Comparison of ENCODE assay signal across 31 mouse cellular contexts in genomic region chr19:6619546-6619945, GRCm38 (mm10).
A peak's percentile ranks its signal among the peaks of the same experiment; 100 is the strongest.
DNase-seq lines count a peak whose midpoint lies in the region; ATAC-seq and TF ChIP-seq lines count a peak whose summit lies in the region.
"Had no signal": no experiment of that assay in that cellular context is flagged by ENCODE, and none has a peak within 500 bp of the region (broad histone marks: within the 10 kb centered on the region; RNA-seq: fewer than 3 reads in every experiment).

No protein-coding gene starts in this region.

- no peak for TF ChIP-seq POLR2A in thymus, adult 2 months (IDR thresholded peaks at IDR 0.05; ENCODE audit: control insufficient read depth, extremely low read depth, insufficient read depth, low read length, poor library complexity)

- no peak for ATAC-seq in cerebellum, adult (ENCODE audit: insufficient number of reproducible peaks, low FRiP score, low TSS enrichment)
- ATAC-seq: forebrain, embryonic 13.5 days; hindbrain, postnatal 0 days; intestine, embryonic 15.5 days; lung, postnatal 0 days had no signal

- 88% methylated on average over 6 of the region's 6 CpGs for WGBS in thymus, adult 2 months

- no peak for TF ChIP-seq CTCF in thymus, adult 2 months (IDR thresholded peaks at IDR 0.05; ENCODE audit: borderline replicate concordance, control insufficient read depth, extremely low read depth, insufficient read depth, low read length, poor library complexity)

- no peak overlapping the region for H3K27ac ChIP-seq in thymus, adult 2 months (ENCODE audit: control insufficient read depth, insufficient read depth, low read length)
- H3K27ac ChIP-seq: embryonic facial prominence, embryonic 10.5 days; embryonic facial prominence, embryonic 15.5 days; forebrain, embryonic 13.5 days; heart, embryonic 10.5 days; hindbrain, embryonic 12.5 days; hindbrain, postnatal 0 days; intestine, embryonic 15.5 days; limb, embryonic 10.5 days; limb, embryonic 15.5 days; liver, embryonic 13.5 days; stomach, postnatal 0 days had no signal

- H3K36me3 ChIP-seq in thymus, adult 2 months (ENCODE audit: control insufficient read depth, insufficient read depth, low read length): no peaks in the 10 kb centered on the region
- H3K36me3 ChIP-seq: embryonic facial prominence, embryonic 10.5 days; embryonic facial prominence, embryonic 15.5 days; heart, embryonic 10.5 days; hindbrain, embryonic 12.5 days; intestine, embryonic 15.5 days; limb, embryonic 10.5 days; limb, embryonic 15.5 days; liver, embryonic 13.5 days had no signal

- H3K4me3 ChIP-seq in thymus, adult 2 months (ENCODE audit: control insufficient read depth, insufficient read depth, low read length): no peak overlapping the region
- H3K4me3 ChIP-seq: embryonic facial prominence, embryonic 10.5 days; embryonic facial prominence, embryonic 15.5 days; forebrain, embryonic 13.5 days; heart, embryonic 10.5 days; hindbrain, embryonic 12.5 days; intestine, embryonic 15.5 days; limb, embryonic 10.5 days; limb, embryonic 15.5 days; liver, embryonic 13.5 days had no signal

- DNase-seq in cerebellum, adult 11 months: peak; percentile 31
- DNase-seq in cerebellum, adult 18-20 months: peak; percentile 51 to 55
- peak; percentile 77 to 79 for DNase-seq in cerebellum, postnatal 10 days
- DNase-seq in retina, postnatal 7 days (ENCODE audit: low read depth, low spot score): peak; percentile 30
- no peak for DNase-seq in lung, postnatal 4 days
- no peak for DNase-seq in thymus, adult 2 months
- DNase-seq: adrenal gland, adult 8-10 months; gastrocnemius, postnatal 14 days; heart, adult 11 months; heart, postnatal 36 days; kidney, adult 8-10 months; kidney, postnatal 10 days; layer of hippocampus, postnatal 36 days; liver, embryonic 13.5 days; lung, adult 18-20 months; midbrain, embryonic 14.5 days; right cerebral cortex, postnatal 4 days; thymus, adult 18-20 months; thymus, postnatal 4 days had no signal

- H3K4me1 ChIP-seq in thymus, adult 2 months (replicated peaks; ENCODE audit: control insufficient read depth, insufficient read depth, low read length): no peaks in the 10 kb centered on the region
- H3K4me1 ChIP-seq: embryonic facial prominence, embryonic 15.5 days; forebrain, embryonic 13.5 days; heart, embryonic 10.5 days; hindbrain, embryonic 12.5 days; intestine, embryonic 15.5 days; liver, embryonic 13.5 days had no signal

- H3K27me3 ChIP-seq in thymus, adult 2 months (ENCODE audit: control insufficient read depth, insufficient read depth, low read length): no peaks in the 10 kb centered on the region
- H3K27me3 ChIP-seq: embryonic facial prominence, embryonic 15.5 days; forebrain, embryonic 13.5 days; hindbrain, embryonic 12.5 days; limb, embryonic 15.5 days; liver, embryonic 13.5 days had no signal

Comparison
In these comparisons a context has a peak if more than half of its experiments do, and no peak if none do; other contexts are left out.
1. DNase-seq: peak in cerebellum, adult 11 months (single experiment), cerebellum, adult 18-20 months (2 of 2), cerebellum, postnatal 10 days (2 of 2) and retina, postnatal 7 days (single experiment); none in lung, postnatal 4 days (0 of 2) and thymus, adult 2 months (single experiment).